Mouse (Mus musculus) limb, embryonic 10.5 days (tissue): ENCODE results near the gene Gm20671. TPM values are rescaled to one million over a fixed set of nuclear protein-coding genes. Genes with fewer than 3 reads are reported as not detected.
"Not testable (repeated sequence)": the region's sequence is repeated elsewhere in the genome, so short reads cannot be mapped to it uniquely, and the experiment has no call there.

Experiments used
- DNase-seq: peaks from one replicate; pipeline ENCODE4 v3.0.0-alpha.2; 2017; ENCODE audit warnings: low spot score
- H3K27ac ChIP-seq: fragments of 300-500 bp; sonication (generic); 2 replicates; pipeline ENCODE4 v1.5.1; 2016; ENCODE audit warnings: mild to moderate bottlenecking
- H3K27me3 ChIP-seq: fragments of 300-500 bp; sonication (generic); 2 replicates; pipeline ENCODE4 v1.6.1; 2016; ENCODE audit warnings: low read depth, mild to moderate bottlenecking; ENCODE audit not compliant: poor library complexity, severe bottlenecking
- H3K36me3 ChIP-seq: fragments of 300-500 bp; sonication (generic); 2 replicates; pipeline ENCODE4 v1.6.1; 2016; ENCODE audit warnings: mild to moderate bottlenecking, moderate library complexity
- H3K4me1 ChIP-seq: fragments of 300-500 bp; sonication (generic); 2 replicates; pipeline ENCODE4 v1.6.1; 2016
- H3K4me3 ChIP-seq: fragments of 300-500 bp; sonication (generic); 2 replicates; pipeline ENCODE4 v1.5.1; 2016; ENCODE audit warnings: mild to moderate bottlenecking, moderate library complexity
- H3K9me3 ChIP-seq: fragments of 300-500 bp; sonication (generic); replicated peaks from 2 replicates; pipeline ENCODE4 v1.6.1; 2016; ENCODE audit warnings: mild to moderate bottlenecking
- WGBS: fragments of 180-500 bp; shearing (Covaris S2); methylation state at CpG from one replicate; pipeline ENCODE4 v1.1.7; 2016; 5-methylcytosine and 5-hydroxymethylcytosine counted together
- polyA plus RNA-seq: library from polyadenylated mRNA; unstranded; fragments of >200 nt; fragmentation: Nextera tagmentation; extraction: Ambion mirVana; gene quantifications from 2 replicates; pipeline ENCODE4 v1.2.1, GENCODE M21; 2016

Gene Gm20671
- polyA plus RNA-seq, 1 experiment from 2014 or later = not detected

GRCm38 (mm10) chr5:32767636-32768373 lies 59.1 kb downstream of the Gm20671 start:
- WGBS = 90% methylated on average over 4 of the region's 4 CpGs
- Histone ChIP-seq H3K27ac (no peak overlapping the region), H3K9me3 (no peaks in the 10 kb centered on the region), H3K4me3 (no peak overlapping the region), H3K4me1 (no peaks in the 10 kb centered on the region), H3K27me3 (no peaks in the 10 kb centered on the region), H3K36me3 (peaks cover 36% of the 10 kb centered on the region)
- DNase-seq = no peak

- DNase-seq = no peak
- no peaks in the 10 kb centered on the region for H3K9me3 ChIP-seq
- no peaks in the 10 kb centered on the region for H3K27me3 ChIP-seq
- WGBS = 100% methylated on average over 3 of the region's 3 CpGs
- no peaks in the 10 kb centered on the region for H3K4me1 ChIP-seq
- no peak overlapping the region for H3K27ac ChIP-seq
- peaks cover 39% of the 10 kb centered on the region for H3K36me3 ChIP-seq
- no peak overlapping the region for H3K4me3 ChIP-seq
These were observed 59.9 kb downstream of the Gm20671 start for GRCm38 (mm10) chr5:32767004-32767403.

DNA sequence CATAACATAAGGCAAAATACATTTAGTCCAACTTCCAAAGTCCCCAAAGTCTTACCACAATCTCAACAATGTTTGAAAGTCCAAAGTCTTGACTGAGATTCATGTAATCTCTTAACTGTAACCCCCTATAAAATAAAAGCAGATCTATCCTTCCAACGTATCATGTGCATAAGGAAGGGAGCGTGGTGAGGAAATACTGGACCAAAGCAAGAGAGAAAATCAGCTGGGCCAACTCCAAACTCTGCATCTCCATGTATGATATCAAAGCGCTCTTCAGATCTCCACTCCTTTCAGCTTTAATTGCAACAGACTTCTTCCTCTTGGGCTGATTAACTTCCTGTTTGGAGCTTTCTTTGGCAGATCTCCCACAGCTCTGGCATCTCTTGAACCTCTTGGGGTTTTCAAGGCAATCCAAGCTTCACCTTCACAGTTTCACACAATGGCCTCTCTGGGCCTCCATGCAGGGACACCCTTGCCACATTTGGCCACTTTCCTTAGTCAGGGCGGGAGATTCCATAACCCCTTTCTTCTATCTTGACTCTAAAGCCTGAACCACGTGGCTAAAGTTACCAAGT lies 65.3 kb downstream of the Gm20671 start:
- H3K4me3 ChIP-seq = no peak overlapping the region
- WGBS = 93% methylated on average over 5 of the region's 5 CpGs
- DNase-seq = no peak
- peaks cover 49% of the 10 kb centered on the region for H3K36me3 ChIP-seq
- H3K9me3 ChIP-seq = no peaks in the 10 kb centered on the region
- no peaks in the 10 kb centered on the region for H3K27me3 ChIP-seq
- no peaks in the 10 kb centered on the region for H3K4me1 ChIP-seq
- no peak overlapping the region for H3K27ac ChIP-seq

GRCm38 (mm10) chr5:32760787-32761186 lies 66.1 kb downstream of the Gm20671 start:
- no peak overlapping the region for H3K4me3 ChIP-seq
- 81% methylated on average over 3 of the region's 3 CpGs for WGBS
- H3K4me1 ChIP-seq = no peaks in the 10 kb centered on the region
- no peak overlapping the region for H3K27ac ChIP-seq
- peaks cover 51% of the 10 kb centered on the region for H3K36me3 ChIP-seq
- no peak for DNase-seq
- H3K9me3 ChIP-seq = no peaks in the 10 kb centered on the region
- H3K27me3 ChIP-seq = no peaks in the 10 kb centered on the region

DNA sequence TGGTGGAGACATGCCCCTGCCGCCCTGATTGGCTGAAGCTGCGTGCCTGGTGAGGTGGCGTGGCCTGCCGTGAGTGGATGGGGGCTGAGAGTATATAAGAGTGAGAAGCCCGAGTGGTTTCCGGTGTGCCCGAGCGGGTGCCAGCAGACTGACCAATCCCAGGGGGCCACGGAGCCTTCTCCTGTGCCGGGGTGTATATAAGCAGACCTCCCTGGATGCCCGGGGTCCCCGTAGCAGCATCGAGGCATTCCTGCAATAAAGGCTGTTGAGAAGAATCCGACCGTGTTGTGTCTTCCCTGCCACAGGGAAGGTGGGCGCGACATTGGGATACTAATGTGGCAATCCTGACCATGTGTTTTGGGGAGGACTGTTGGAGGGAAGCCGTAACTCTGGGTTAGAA lies 66.6 kb downstream of the Gm20671 start:
- 95% methylated on average over 18 of the region's 18 CpGs for WGBS
- DNase-seq, H3K4me3 ChIP-seq, H3K27me3 ChIP-seq, H3K27ac ChIP-seq, H3K9me3 ChIP-seq, H3K4me1 ChIP-seq: not testable (repeated sequence)
- peaks cover 48% of the 10 kb centered on the region for H3K36me3 ChIP-seq

DNA sequence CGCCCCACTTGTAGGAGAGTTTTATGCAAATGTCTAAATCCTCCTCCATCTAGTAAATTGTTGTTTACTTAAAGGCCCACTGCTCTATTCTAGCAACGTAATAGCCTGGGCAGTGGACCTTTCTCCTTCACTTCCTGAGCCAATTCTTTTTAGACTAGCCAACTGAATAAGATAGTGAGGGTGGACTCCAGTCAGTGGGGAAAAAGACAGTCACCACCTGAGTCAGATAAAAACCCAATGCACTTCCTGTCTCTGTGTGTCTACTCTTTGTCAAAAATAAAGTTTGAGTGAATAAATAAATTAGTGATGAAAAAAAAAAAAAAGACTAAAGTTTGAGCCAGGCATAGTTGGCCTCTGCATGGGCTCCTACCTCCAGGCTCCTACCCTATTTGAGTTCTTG lies 67.2 kb downstream of the Gm20671 start:
- Histone ChIP-seq H3K4me3 (no peak overlapping the region), H3K27ac (no peak overlapping the region), H3K9me3 (no peaks in the 10 kb centered on the region), H3K4me1 (no peaks in the 10 kb centered on the region), H3K36me3 (peaks cover 46% of the 10 kb centered on the region), H3K27me3 (no peaks in the 10 kb centered on the region)
- 89% methylated on average over 2 of the region's 2 CpGs for WGBS
- DNase-seq = no peak

DNA sequence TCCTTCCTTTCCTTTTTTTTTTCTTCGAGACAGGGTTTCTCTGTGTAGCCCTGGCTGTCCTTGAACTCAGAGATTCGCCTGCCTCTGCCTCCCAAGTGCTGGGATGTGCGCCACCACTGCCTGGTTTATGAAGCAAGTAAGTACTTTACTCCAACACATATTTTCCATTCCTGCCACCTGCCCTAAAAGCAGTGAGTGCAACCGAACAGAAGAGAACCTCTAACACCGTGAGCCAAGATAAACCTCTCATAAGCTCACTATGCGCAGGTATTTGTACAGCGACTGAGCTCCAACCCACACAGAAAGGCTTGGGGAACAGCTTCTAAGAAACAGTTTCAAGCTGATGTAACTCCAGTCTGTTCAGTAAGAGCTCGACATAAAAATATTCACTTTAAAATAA lies 70.8 kb downstream of the Gm20671 start:
- Histone ChIP-seq H3K4me1 (no peaks in the 10 kb centered on the region), H3K27me3 (no peaks in the 10 kb centered on the region), H3K36me3 (peaks cover 12% of the 10 kb centered on the region; the same call in 1 of the 2 replicates), H3K4me3 (no peak overlapping the region), H3K9me3 (no peaks in the 10 kb centered on the region), H3K27ac (no peak overlapping the region)
- DNase-seq = no peak
- whole genome bisulfite sequencing = 95% methylated on average over 8 of the region's 8 CpGs

DNA sequence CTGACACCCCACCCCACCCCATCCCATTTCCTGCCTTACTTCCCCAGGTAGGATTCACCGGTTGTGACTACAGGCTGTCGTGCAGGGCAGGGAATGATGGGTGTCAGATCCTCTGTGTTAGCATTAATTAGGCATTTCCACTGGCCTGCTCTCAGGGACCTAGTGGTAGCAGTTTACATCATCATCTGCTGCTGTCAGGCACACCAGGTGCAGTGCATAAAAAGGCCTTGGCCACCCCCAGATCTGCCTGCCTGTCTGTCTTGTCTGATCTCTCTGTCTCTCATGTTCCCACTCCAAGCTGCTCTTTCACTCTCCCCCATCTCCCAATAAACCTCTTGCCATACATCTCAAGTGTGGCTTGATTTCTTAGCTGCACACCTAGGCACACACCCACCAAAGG lies 75.2 kb downstream of the Gm20671 start:
- 74% methylated on average over 2 of the region's 2 CpGs for WGBS
- H3K9me3 ChIP-seq = no peaks in the 10 kb centered on the region

DNA sequence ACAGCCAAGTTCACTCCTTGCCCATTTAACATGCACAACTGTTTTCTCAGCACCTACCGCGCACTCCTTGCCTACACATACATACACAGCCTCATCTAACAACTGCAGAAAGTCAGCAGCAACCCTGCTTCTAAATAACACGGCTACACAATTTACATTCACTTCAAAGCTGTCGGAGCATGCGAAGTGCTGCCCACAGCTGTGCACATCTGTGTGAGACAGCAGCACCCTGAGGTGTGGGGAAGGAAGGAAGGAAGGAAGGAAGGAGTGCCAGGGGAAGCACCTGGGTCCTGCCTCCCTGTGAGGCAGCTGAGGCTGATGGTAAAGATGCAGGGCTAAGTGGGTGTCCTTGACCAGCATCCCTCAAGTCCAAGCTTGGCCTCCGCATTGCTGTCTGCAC lies 78.0 kb downstream of the Gm20671 start:
- Histone ChIP-seq H3K27ac (no peak overlapping the region), H3K4me1 (peaks cover 19% of the 10 kb centered on the region), H3K36me3 (no peaks in the 10 kb centered on the region), H3K4me3 (no peak overlapping the region), H3K27me3 (no peaks in the 10 kb centered on the region), H3K9me3 (no peaks in the 10 kb centered on the region)
- WGBS = 93% methylated on average over 6 of the region's 6 CpGs
- DNase-seq = no peak

More for the DNA sequence above, 75.2 kb downstream of the Gm20671 start:
- H3K4me3 ChIP-seq = no peak overlapping the region
- no peak for DNase-seq
- H3K27ac ChIP-seq = no peak overlapping the region
- H3K36me3 ChIP-seq = peaks cover 2% of the 10 kb centered on the region; the same call in 1 of the 2 replicates
- H3K4me1 ChIP-seq = peaks cover 1% of the 10 kb centered on the region
- no peaks in the 10 kb centered on the region for H3K27me3 ChIP-seq

DNA sequence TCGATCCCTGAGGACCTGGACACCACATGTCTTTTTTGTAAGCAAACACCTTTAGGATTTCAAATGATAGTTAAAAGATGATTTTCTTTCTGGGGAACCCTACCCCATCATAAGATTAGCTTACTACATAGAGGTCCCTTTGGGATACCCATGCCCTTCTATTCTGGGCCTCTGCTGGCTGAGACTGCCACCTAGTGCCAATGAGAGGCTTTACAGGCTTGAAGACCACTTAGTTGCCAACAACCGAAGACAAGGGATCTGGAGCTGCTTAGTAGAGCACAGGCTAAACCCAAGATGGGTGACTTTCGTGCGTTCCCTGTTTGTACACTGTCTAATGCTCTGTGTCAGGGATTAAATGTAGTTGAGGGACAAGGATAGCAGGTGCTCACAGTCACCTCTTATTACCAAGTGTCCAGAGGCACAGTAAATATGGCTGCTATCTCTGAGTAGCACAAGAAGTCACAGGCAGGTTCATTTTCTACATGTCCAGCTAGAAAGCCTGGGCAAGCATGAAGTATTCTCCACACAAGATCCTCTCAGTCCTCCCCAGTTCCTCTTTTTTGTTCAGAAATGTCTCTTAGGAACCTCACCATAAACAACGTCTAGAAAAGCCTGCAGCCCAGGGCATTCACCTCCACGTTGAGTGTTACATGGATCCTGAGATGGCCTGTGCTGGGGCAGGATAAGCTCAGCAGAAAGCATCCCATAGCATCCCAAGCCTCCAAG lies 79.1 kb downstream of the Gm20671 start:
- DNase-seq = peak; percentile 41
- 70% methylated on average over 6 of the region's 6 CpGs for WGBS
- H3K27ac ChIP-seq = no peak overlapping the region
- no peaks in the 10 kb centered on the region for H3K36me3 ChIP-seq
- H3K9me3 ChIP-seq = no peaks in the 10 kb centered on the region
- H3K27me3 ChIP-seq = no peaks in the 10 kb centered on the region
- H3K4me3 ChIP-seq = no peak overlapping the region
- peaks cover 19% of the 10 kb centered on the region for H3K4me1 ChIP-seq

- H3K27me3 ChIP-seq = no peaks in the 10 kb centered on the region
- H3K27ac ChIP-seq = peak overlapping the region; percentile 78
- H3K9me3 ChIP-seq = no peaks in the 10 kb centered on the region
- peak; percentile 59 for DNase-seq
- H3K4me3 ChIP-seq = peak overlapping the region; percentile 42
- WGBS = 9% methylated on average over 10 of the region's 10 CpGs
- H3K36me3 ChIP-seq = peaks cover 7% of the 10 kb centered on the region; the same call in 1 of the 2 replicates
- H3K4me1 ChIP-seq = peaks cover 24% of the 10 kb centered on the region
These were observed 80.9 kb downstream of the Gm20671 start for GRCm38 (mm10) chr5:32745705-32746655.

DNA sequence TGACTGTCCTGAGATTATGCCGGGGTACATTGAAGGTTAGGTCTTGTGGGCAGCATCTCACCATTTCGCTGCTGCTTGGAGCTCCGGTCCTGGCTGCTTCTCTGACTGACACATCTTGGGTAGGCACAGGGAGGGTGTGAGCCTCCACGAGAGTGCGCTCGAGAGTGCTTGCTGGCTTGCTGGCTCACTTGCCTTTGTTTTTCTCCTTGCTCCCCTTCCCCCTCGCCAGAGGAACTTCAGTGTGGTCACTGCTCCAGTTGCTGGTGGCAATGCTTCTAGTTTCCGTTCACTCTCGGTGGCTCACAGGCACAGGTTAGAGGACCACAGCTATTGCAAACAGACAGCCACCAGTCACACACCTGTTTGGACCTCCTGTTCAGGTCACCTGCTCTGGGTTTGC lies 84.8 kb downstream of the Gm20671 start:
- Histone ChIP-seq H3K27ac (no peak overlapping the region), H3K4me1 (peaks cover 24% of the 10 kb centered on the region), H3K4me3 (no peak overlapping the region), H3K36me3 (peaks cover 29% of the 10 kb centered on the region), H3K27me3 (no peaks in the 10 kb centered on the region), H3K9me3 (no peaks in the 10 kb centered on the region)
- no peak for DNase-seq
- WGBS = 73% methylated on average over 9 of the region's 9 CpGs
